Mouse (Mus musculus): ENCODE data around the gene Cic.

Cic gene

GRCm38 (mm10) chr7:25281734-25282601 is 14.5 kb downstream of the Cic start:
- CTCF ChIA-PET, result interaction anchor here in 1 of 4 experiments (0.6 kb wide), 1 partner anchor 14 kb away, joined by 5 read pairs; no protein-coding TSS in a partner anchor
- POLR2A ChIA-PET, result interaction anchor here (0.5 to 5.0 kb wide), 8 partner anchors 9 to 882 kb away, joined by 3 to 26 read pairs (median 4); partner anchors contain the start of genes Cic (in 1 of the 4), Dedd2 (in 1 of the 4), Pafah1b3 (in 1 of the 4) and Smg9 (in 1 of the 4)

- CTCF ChIA-PET, result interaction anchor here in 2 of 4 experiments (0.6 to 1.4 kb wide), 3 partner anchors 10 to 44 kb away, joined by 3 to 5 read pairs (median 3); partner anchors contain the start of gene Megf8 (in 2 of the 2)
- POLR2A ChIA-PET, result interaction anchor here in 3 of 4 experiments (1.0 to 5.0 kb wide), 14 partner anchors 8 to 91 kb away, joined by 3 to 26 read pairs (median 4); partner anchors contain the start of genes Pafah1b3 (in 2 of the 3), Cic (in 1 of the 3), Dedd2 (in 1 of the 3) and Gsk3a (in 1 of the 3)
Observed at GRCm38 (mm10) chr7:25282731-25283211, 15.3 kb downstream of the Cic start.

- POLR2A ChIA-PET, result interaction anchor here (0.6 to 5.0 kb wide), 18 partner anchors 8 to 154 kb away, joined by 3 to 26 read pairs (median 4); partner anchors contain the start of genes Pafah1b3 (in 2 of the 4), Cic (in 1 of the 4), Dedd2 (in 1 of the 4) and Gsk3a (in 1 of the 4)
- CTCF ChIA-PET, result interaction anchor here in 3 of 4 experiments (0.6 to 1.4 kb wide), 5 partner anchors 9 to 190 kb away, joined by 3 to 5 read pairs (median 3); partner anchors contain the start of gene Megf8 (in 2 of the 3)
Observed at GRCm38 (mm10) chr7:25283637-25284036, 16.1 kb downstream of the Cic start.

- ChIA-PET POLR2A (interaction anchor here (0.6 to 3.2 kb wide), 18 partner anchors 7 to 180 kb away, joined by 3 to 18 read pairs (median 4); partner anchors contain the start of genes Cic (in 2 of the 4), Pafah1b3 (in 2 of the 4), Gsk3a (in 1 of the 4) and Megf8 (in 1 of the 4)), CTCF (interaction anchor here in 3 of 4 experiments (0.6 to 1.4 kb wide), 3 partner anchors 32 to 190 kb away, joined by 3 to 5 read pairs (median 4); partner anchors contain the start of gene Megf8 (in 2 of the 3))
Observed at GRCm38 (mm10) chr7:25284171-25284570, 16.7 kb downstream of the Cic start.

- ChIA-PET POLR2A (interaction anchor here in 3 of 4 experiments (0.6 to 3.2 kb wide), 6 partner anchors 13 to 181 kb away, joined by 3 to 18 read pairs (median 3); partner anchors contain the start of genes Cic (in 1 of the 3) and Pafah1b3 (in 1 of the 3)), CTCF (interaction anchor here in 1 of 4 experiments (0.8 kb wide), 1 partner anchor 13 kb away, joined by 3 read pairs; the partner anchor contains the start of gene Pafah1b3)
Observed at GRCm38 (mm10) chr7:25284766-25285165, 17.3 kb downstream of the Cic start.

GRCm38 (mm10) chr7:25285511-25286238 is 18.2 kb downstream of the Cic start:
- ChIA-PET POLR2A (interaction anchor here in 3 of 4 experiments (0.8 to 2.3 kb wide), 7 partner anchors 8 to 47 kb away, joined by 3 to 7 read pairs (median 4); partner anchors contain the start of genes Cic (in 1 of the 3) and Tmem145 (in 1 of the 3)), CTCF (interaction anchor here in 1 of 4 experiments (0.8 kb wide), 1 partner anchor 12 kb away, joined by 3 read pairs; the partner anchor contains the start of gene Pafah1b3)

- ChIA-PET CTCF (interaction anchor here (0.5 to 1.3 kb wide), 7 partner anchors 11 to 50 kb away, joined by 3 to 5 read pairs (median 3); partner anchors contain the start of genes Pafah1b3 (in 2 of the 4) and Megf8 (in 1 of the 4)), POLR2A (interaction anchor here in 3 of 4 experiments (0.6 to 2.3 kb wide), 15 partner anchors 9 to 99 kb away, joined by 3 to 8 read pairs (median 3); partner anchors contain the start of genes Pafah1b3 (in 2 of the 3), Cic (in 1 of the 3), Tmem145 (in 1 of the 3) and Zfp526 (in 1 of the 3))
Observed at GRCm38 (mm10) chr7:25286989-25287388, 19.5 kb downstream of the Cic start.

GRCm38 (mm10) chr7:25288011-25288410 is 20.5 kb downstream of the Cic start:
- CTCF ChIA-PET, result interaction anchor here in 1 of 4 experiments (1.3 kb wide), 1 partner anchor 10 kb away, joined by 3 read pairs; the partner anchor contains the start of gene Pafah1b3
- POLR2A ChIA-PET, result interaction anchor here (0.7 to 2.2 kb wide), 7 partner anchors 10 to 42 kb away, joined by 3 to 8 read pairs (median 3); partner anchors contain the start of genes Cic (in 1 of the 4) and Pafah1b3 (in 1 of the 4)

- ChIA-PET CTCF (interaction anchor here in 1 of 4 experiments (0.7 to 1.2 kb wide), 2 partner anchors 9 to 18 kb away, joined by 3 to 4 read pairs; partner anchors contain the start of gene Pafah1b3), POLR2A (interaction anchor here in 3 of 4 experiments (0.9 to 1.4 kb wide), 4 partner anchors 9 to 21 kb away, joined by 3 read pairs; partner anchors contain the start of gene Cic (in 1 of the 3))
Observed at GRCm38 (mm10) chr7:25288721-25289120, 21.2 kb downstream of the Cic start.

GRCm38 (mm10) chr7:25289925-25290324 is 22.4 kb downstream of the Cic start:
- CTCF ChIA-PET, result interaction anchor here in 1 of 4 experiments (1.3 kb wide), 2 partner anchors 43 to 113 kb away, joined by 4 to 5 read pairs; no protein-coding TSS in a partner anchor
- POLR2A ChIA-PET, result interaction anchor here in 3 of 4 experiments (0.5 to 1.4 kb wide), 8 partner anchors 12 to 240 kb away, joined by 3 to 5 read pairs (median 3); partner anchors contain the start of gene Prr19 (in 1 of the 3)

GRCm38 (mm10) chr7:25290463-25290862 is 23.0 kb downstream of the Cic start:
- ChIA-PET CTCF (interaction anchor here in 2 of 4 experiments (0.6 to 1.7 kb wide), 5 partner anchors 26 to 196 kb away, joined by 3 to 7 read pairs (median 5); partner anchors contain the start of gene Megf8 (in 2 of the 2)), POLR2A (interaction anchor here in 3 of 4 experiments (0.5 to 1.8 kb wide), 18 partner anchors 9 to 399 kb away, joined by 3 to 8 read pairs (median 4); partner anchors contain the start of genes Gsk3a (in 1 of the 3), Prr19 (in 1 of the 3) and Tmem145 (in 1 of the 3))

GRCm38 (mm10) chr7:25290911-25291310 is 23.4 kb downstream of the Cic start:
- ChIA-PET POLR2A (interaction anchor here in 3 of 4 experiments (0.6 to 1.8 kb wide), 26 partner anchors 8 to 400 kb away, joined by 3 to 8 read pairs (median 3); partner anchors contain the start of genes Tmem145 (in 2 of the 3), Gsk3a (in 1 of the 3), Megf8 (in 1 of the 3) and Prr19 (in 1 of the 3)), CTCF (interaction anchor here in 3 of 4 experiments (0.6 to 1.7 kb wide), 6 partner anchors 25 to 564 kb away, joined by 3 to 7 read pairs (median 4); partner anchors contain the start of gene Megf8 (in 2 of the 3))

GRCm38 (mm10) chr7:25292107-25292506 is 24.6 kb downstream of the Cic start:
- ChIA-PET CTCF (interaction anchor here in 1 of 4 experiments (1.7 kb wide), 1 partner anchor 24 kb away, joined by 7 read pairs; the partner anchor contains the start of gene Megf8), POLR2A (interaction anchor here (0.6 to 1.9 kb wide), 16 partner anchors 9 to 171 kb away, joined by 3 to 8 read pairs (median 3); partner anchors contain the start of genes Tmem145 (in 2 of the 4), Gsk3a (in 1 of the 4) and Prr19 (in 1 of the 4))

GRCm38 (mm10) chr7:25293191-25293739 is 25.8 kb downstream of the Cic start:
- POLR2A ChIA-PET, result interaction anchor here in 3 of 4 experiments (0.5 to 1.9 kb wide), 6 partner anchors 13 to 665 kb away, joined by 3 to 6 read pairs (median 4); partner anchors contain the start of genes Gsk3a (in 1 of the 3) and Tmem145 (in 1 of the 3)
- CTCF ChIA-PET, result interaction anchor here in 1 of 4 experiments (0.7 kb wide), 1 partner anchor 10 kb away, joined by 3 read pairs; no protein-coding TSS in a partner anchor

- POLR2A ChIA-PET, result interaction anchor here in 1 of 4 experiments (0.7 kb wide), 1 partner anchor 11 kb away, joined by 4 read pairs; no protein-coding TSS in a partner anchor
Observed at GRCm38 (mm10) chr7:25294495-25294894, 27.0 kb downstream of the Cic start.

More at GRCm38 (mm10) chr7:25294495-25294894, 27.0 kb downstream of the Cic start:
- CTCF ChIA-PET, result no interaction called here

All from embryonic stem cell, embryonic (primary cell).